Mouse (Mus musculus): ENCODE measurements at regions not wholly inside any gene's neighbourhood (a gene's known extent, or its start where the extent isn't known, plus 50 kb on each side); places are given as distances from the start of the nearest gene placed in this dataset.
"Not testable (repeated sequence)": the region's sequence is repeated elsewhere in the genome, so short reads cannot be mapped to it uniquely, and the experiment has no call there.

GRCm38 (mm10) chr6:67931499-67931898, 395.9 kb upstream of the Tacstd2 start:
- not testable (repeated sequence) for TF ChIP-seq MAX (IDR thresholded peaks at IDR 0.05; ENCODE audit: low read length); USF1 (IDR thresholded peaks at IDR 0.05; ENCODE audit: low read depth, low read length); POLR2A (IDR thresholded peaks at IDR 0.05; ENCODE audit: low read depth, low read length); NELFE (IDR thresholded peaks at IDR 0.05; ENCODE audit: low read depth, low read length); CTCF (conservative IDR thresholded peaks at IDR 0.05 in 1 of 2, IDR thresholded peaks at IDR 0.05 in 1 of 2; ENCODE audit: low read depth in 2 of 2, low read length in 2 of 2); ZC3H11A (IDR thresholded peaks at IDR 0.05; ENCODE audit: low read depth, low read length); GABPA (IDR thresholded peaks at IDR 0.05; ENCODE audit: insufficient replicate concordance, low read depth, low read length); MAFK (IDR thresholded peaks at IDR 0.05; ENCODE audit: insufficient replicate concordance, low read length); BHLHE40 (IDR thresholded peaks at IDR 0.05; ENCODE audit: low read depth, low read length); SIN3A (IDR thresholded peaks at IDR 0.05; ENCODE audit: low read length); E2F4 (IDR thresholded peaks at IDR 0.05; ENCODE audit: insufficient replicate concordance, low read depth, low read length); CHD1 (IDR thresholded peaks at IDR 0.05; ENCODE audit: low read depth, low read length); ETS1 (conservative IDR thresholded peaks at IDR 0.05; ENCODE audit: low read depth, low read length)

All from CH12.LX (cell line).